Comparison of ENCODE assay signal across 8 mouse cellular contexts in the genomic region with DNA sequence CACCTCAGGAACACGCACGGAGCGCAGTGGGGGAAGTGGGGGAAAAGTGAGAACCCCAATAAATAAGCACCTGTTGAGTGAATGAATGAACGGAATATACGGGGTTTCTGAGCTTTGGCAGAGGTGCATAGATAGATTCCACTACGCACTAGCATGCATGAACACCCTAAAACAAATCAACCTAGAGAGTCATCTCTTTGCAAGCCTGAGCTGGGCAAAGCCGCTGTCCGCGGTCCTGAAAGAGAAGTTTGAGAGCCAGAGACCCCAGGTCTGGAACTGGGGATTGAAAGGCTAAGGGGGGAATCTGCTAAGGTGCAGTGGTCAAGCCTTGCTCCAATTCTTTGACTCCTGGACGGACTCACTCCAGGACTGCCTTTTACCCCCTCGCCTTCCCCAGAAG. TPM values are rescaled to one million over a fixed set of nuclear protein-coding genes. Genes with fewer than 3 reads are reported as not detected.
A peak's percentile ranks its signal among the peaks of the same experiment; 100 is the strongest.
DNase-seq lines count a peak whose midpoint lies in the region; ATAC-seq and TF ChIP-seq lines count a peak whose summit lies in the region.

No protein-coding gene starts in this region.

- H3K27me3 ChIP-seq in CH12.LX (replicated peaks) = no peaks in the 10 kb centered on the region
- H3K27me3 ChIP-seq in hindbrain, embryonic 12.5 days = peaks cover 51% of the 10 kb centered on the region

- H3K27ac ChIP-seq in CH12.LX (ENCODE audit: insufficient read depth, low read depth) = no peak overlapping the region
- H3K27ac ChIP-seq in hindbrain, embryonic 12.5 days = no peak overlapping the region

- DNase-seq in gastrocnemius, postnatal 4 days (ENCODE audit: low spot score in 2 of 2) = peak; percentile 20 to 46
- no peak for DNase-seq in gastrocnemius, adult 8-10 months (ENCODE audit: low spot score in 2 of 2)
- peak; percentile 16 for DNase-seq in CH12.LX (ENCODE audit: extremely low read depth)
- peak; percentile 90 for DNase-seq in embryo, embryonic 10.5 days (ENCODE audit: low spot score)
- peak; percentile 5 for DNase-seq in lung, postnatal 36 days
- DNase-seq in testis, postnatal 14 days (ENCODE audit: low spot score) = peak; percentile 31
- no peak for DNase-seq in cerebellum, adult 11-12 months

- 0 out of 2 replicates have a peak, but pooled peaks have one; percentile 42 for ATAC-seq in hindbrain, embryonic 12.5 days (ENCODE audit: low FRiP score)

- H3K36me3 ChIP-seq in CH12.LX (replicated peaks in 1 of 2; ENCODE audit: control insufficient read depth in 1 of 2, insufficient read depth in 1 of 2, low read length in 1 of 2) = no peaks in the 10 kb centered on the region
- no peaks in the 10 kb centered on the region for H3K36me3 ChIP-seq in hindbrain, embryonic 12.5 days

- no peak for TF ChIP-seq RAD21 in CH12.LX (IDR thresholded peaks at IDR 0.05; ENCODE audit: low read depth, low read length)

- no peak for TF ChIP-seq CTCF in CH12.LX (conservative IDR thresholded peaks at IDR 0.05 in 1 of 2, IDR thresholded peaks at IDR 0.05 in 1 of 2; ENCODE audit: low read depth in 2 of 2, low read length in 2 of 2)

- no peak overlapping the region for H3K9ac ChIP-seq in CH12.LX (ENCODE audit: insufficient read depth, low read depth)
- no peak overlapping the region for H3K9ac ChIP-seq in hindbrain, embryonic 12.5 days

- no peak overlapping the region for H3K4me3 ChIP-seq in CH12.LX (replicated peaks in 1 of 3; ENCODE audit: low read depth in 2 of 3, low read length in 2 of 3, poor library complexity in 1 of 3)
- H3K4me3 ChIP-seq in hindbrain, embryonic 12.5 days = peak overlapping the region; percentile 45

- in situ Hi-C loops in CH12.LX (cut with MboI; ENCODE audit: low pct_ligation_motif_present, low pct_unique_long_range_greater_than_20kb, low sequenced_read_pairs) = no loop called here

- H3K4me2 ChIP-seq in CH12.LX (ENCODE audit: insufficient read depth, low read depth, poor library complexity, severe bottlenecking) = no peak overlapping the region
- peak overlapping the region; percentile 88 for H3K4me2 ChIP-seq in hindbrain, embryonic 12.5 days (replicated peaks)

- no peaks in the 10 kb centered on the region for H3K4me1 ChIP-seq in CH12.LX (ENCODE audit: control insufficient read depth in 1 of 2, insufficient read depth in 2 of 2)
- H3K4me1 ChIP-seq in hindbrain, embryonic 12.5 days = peaks cover 19% of the 10 kb centered on the region

- TF ChIP-seq POLR2A in CH12.LX (IDR thresholded peaks at IDR 0.05; ENCODE audit: low read depth, low read length) = no peak

- WGBS in hindbrain, embryonic 12.5 days = 2% methylated on average over 11 of the region's 11 CpGs

- dilution Hi-C loops in CH12.LX (cut with MboI; ENCODE audit: extremely low pct_ligation_motif_present, extremely low pct_unique_long_range_greater_than_20kb, low sequenced_read_pairs) = no loop called here

- H3K79me2 ChIP-seq in CH12.LX (replicated peaks; ENCODE audit: control insufficient read depth, extremely low read depth, insufficient read depth, poor library complexity, severe bottlenecking) = no peaks in the 10 kb centered on the region

- no peaks in the 10 kb centered on the region for H3K9me3 ChIP-seq in CH12.LX (replicated peaks; ENCODE audit: low read length)
- no peaks in the 10 kb centered on the region for H3K9me3 ChIP-seq in hindbrain, embryonic 12.5 days (replicated peaks)

- no peak for TF ChIP-seq EP300 in CH12.LX (IDR thresholded peaks at IDR 0.05; ENCODE audit: low read length)

TF ChIP-seq in CH12.LX, 34 proteins besides CTCF, POLR2A, EP300 and RAD21:
- TF ChIP-seq PAX5 (IDR thresholded peaks at IDR 0.05; ENCODE audit: low read length) = no peak
- no peak for TF ChIP-seq ZMIZ1 (IDR thresholded peaks at IDR 0.05; ENCODE audit: low read depth, low read length)
- TF ChIP-seq MXI1 (IDR thresholded peaks at IDR 0.05; ENCODE audit: low read depth, low read length) = no peak
- TF ChIP-seq TCF12 (IDR thresholded peaks at IDR 0.05; ENCODE audit: low read depth, low read length) = no peak
- TF ChIP-seq ZNF384 (IDR thresholded peaks at IDR 0.05; ENCODE audit: low read depth, low read length) = no peak
- TF ChIP-seq ETS1 (conservative IDR thresholded peaks at IDR 0.05; ENCODE audit: low read depth, low read length) = no peak
- TF ChIP-seq E2F4 (IDR thresholded peaks at IDR 0.05; ENCODE audit: insufficient replicate concordance, low read depth, low read length) = no peak
- TF ChIP-seq KAT2A (IDR thresholded peaks at IDR 0.05; ENCODE audit: insufficient replicate concordance, low read length) = no peak
- TF ChIP-seq NELFE (IDR thresholded peaks at IDR 0.05; ENCODE audit: low read depth, low read length) = no peak
- no peak for TF ChIP-seq SMC3 (IDR thresholded peaks at IDR 0.05; ENCODE audit: low read depth, low read length)
- no peak for TF ChIP-seq USF1 (IDR thresholded peaks at IDR 0.05; ENCODE audit: low read depth, low read length)
- no peak for TF ChIP-seq ZC3H11A (IDR thresholded peaks at IDR 0.05; ENCODE audit: low read depth, low read length)
- TF ChIP-seq MEF2A (IDR thresholded peaks at IDR 0.05; ENCODE audit: borderline replicate concordance, low read depth, low read length) = no peak
- no peak for TF ChIP-seq JUN (IDR thresholded peaks at IDR 0.05; ENCODE audit: insufficient read depth, low read depth, low read length)

RNA-seq across cellular contexts. Expression of a gene that starts 0.4 kb away (rescaled TPM):
- not detected for total RNA-seq in gastrocnemius, postnatal 4 days (2021)
- total RNA-seq in gastrocnemius, adult 8-10 months (2022) = not detected
- total RNA-seq in CH12.LX (2012; rRNA removed) (not detected in 2 replicates), CH12.LX (2014; rRNA removed) (not detected in 2 replicates)
- not detected in 2 replicates for polyA plus RNA-seq in CH12.LX (2012; ENCODE audit: insufficient read length, low read depth)
- 0.13 and 0.23 TPM in 2 replicates for polyA plus RNA-seq in hindbrain, embryonic 12.5 days (2016; fragmentation: Nextera tagmentation; extraction: Ambion mirVana)

Comparison
In these comparisons a context has a peak if more than half of its experiments do, and no peak if none do; other contexts are left out.
1. DNase-seq: peak in gastrocnemius, postnatal 4 days (2 of 2), CH12.LX (single experiment), embryo, embryonic 10.5 days (single experiment), lung, postnatal 36 days (single experiment) and testis, postnatal 14 days (single experiment); none in gastrocnemius, adult 8-10 months (0 of 2) and cerebellum, adult 11-12 months (single experiment).